Mouse (Mus musculus) right cerebral cortex, postnatal 25 days (tissue): ENCODE results near the gene Pcbd1.

ENCODE experiments used
- DNase-seq: peaks from one replicate; pipeline ENCODE4 v3.0.0; 2022

The Pcbd1 gene

GRCm38 (mm10) chr10:61089170-61090142 lies at the start of gene Pcbd1:
Gene Pcbd1, plus strand, starts transcription at chr10:61089331.
- no peak for DNase-seq

- no peak for DNase-seq
Measured at GRCm38 (mm10) chr10:61039657-61040056, 49.5 kb upstream of the Pcbd1 start.

- no peak for DNase-seq
Measured at GRCm38 (mm10) chr10:61045081-61045480, 44.0 kb upstream of the Pcbd1 start.

- DNase-seq, result peak; percentile 58
Measured at GRCm38 (mm10) chr10:61051993-61052613, 37.0 kb upstream of the Pcbd1 start.

GRCm38 (mm10) chr10:61056661-61057060 lies 32.5 kb upstream of the Pcbd1 start:
- DNase-seq, result no peak

- DNase-seq, result no peak
Measured at GRCm38 (mm10) chr10:61059101-61059500, 30.0 kb upstream of the Pcbd1 start.

DNA sequence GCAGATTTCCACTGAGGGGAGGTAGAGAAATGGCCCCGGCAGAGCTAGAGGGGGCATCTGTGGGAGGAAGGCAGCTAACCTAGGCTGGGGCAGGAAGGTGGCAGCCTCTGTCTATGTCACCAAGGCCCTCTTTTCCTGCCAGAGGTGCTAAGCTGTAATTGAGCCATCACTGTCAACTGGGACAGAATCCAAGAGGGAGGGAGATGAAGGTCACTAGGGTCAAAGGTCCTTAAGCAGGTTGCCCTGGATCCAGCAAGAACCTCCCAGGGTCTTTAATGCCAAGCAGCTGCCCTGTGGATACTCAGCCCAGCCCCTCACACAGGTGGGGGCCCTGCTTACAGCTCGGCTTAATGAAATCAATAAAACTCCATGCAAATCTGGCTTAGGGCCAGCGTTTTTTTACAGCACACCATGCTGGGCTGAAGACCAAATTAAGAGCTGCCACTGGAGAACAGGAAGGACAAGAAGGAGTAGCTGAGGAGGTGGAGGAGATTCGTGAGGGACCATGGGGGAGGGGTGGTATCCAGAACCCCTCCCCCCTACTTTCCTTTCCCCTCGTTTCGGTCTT lies 29.5 kb upstream of the Pcbd1 start:
- no peak for DNase-seq

- no peak for DNase-seq
Measured at GRCm38 (mm10) chr10:61063271-61063864, 25.8 kb upstream of the Pcbd1 start.

GRCm38 (mm10) chr10:61064635-61065034 lies 24.5 kb upstream of the Pcbd1 start:
- no peak for DNase-seq

DNA sequence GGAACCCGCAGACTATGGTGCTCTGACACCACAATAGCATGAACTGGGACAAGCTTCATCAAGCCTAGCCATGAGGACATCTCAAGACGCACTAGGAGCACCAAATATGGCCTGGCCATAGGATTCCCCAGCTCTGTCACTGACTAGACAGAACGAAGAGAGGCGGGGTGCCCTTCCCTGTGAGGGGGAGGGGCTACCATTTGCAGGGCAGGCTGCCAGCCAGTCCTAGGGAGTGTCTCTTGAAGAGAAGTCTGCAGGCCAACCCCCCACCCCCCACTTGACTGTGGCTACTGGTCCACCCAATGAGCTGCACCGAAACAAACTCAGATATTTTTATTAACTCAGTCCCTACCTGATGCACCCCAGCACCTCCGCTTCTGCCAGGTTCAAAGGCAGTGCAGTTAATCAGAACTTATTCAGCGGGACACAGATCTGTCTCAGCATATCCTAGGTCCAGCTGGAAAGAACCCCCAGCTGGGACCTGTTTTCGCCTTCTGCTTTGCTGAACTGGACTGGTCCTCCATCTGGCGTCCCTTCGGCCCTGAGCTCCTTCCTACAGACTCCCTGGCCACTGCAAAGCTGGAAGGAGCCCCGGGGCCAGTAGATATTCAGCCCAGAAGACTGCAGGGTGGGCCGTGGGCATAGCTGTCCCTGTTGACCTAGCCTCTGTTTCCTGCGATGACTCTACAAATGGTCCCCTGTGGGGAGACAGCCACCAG lies 23.7 kb upstream of the Pcbd1 start:
- no peak for DNase-seq

GRCm38 (mm10) chr10:61068436-61069192 lies 20.5 kb upstream of the Pcbd1 start:
- peak; percentile 34 for DNase-seq

DNA sequence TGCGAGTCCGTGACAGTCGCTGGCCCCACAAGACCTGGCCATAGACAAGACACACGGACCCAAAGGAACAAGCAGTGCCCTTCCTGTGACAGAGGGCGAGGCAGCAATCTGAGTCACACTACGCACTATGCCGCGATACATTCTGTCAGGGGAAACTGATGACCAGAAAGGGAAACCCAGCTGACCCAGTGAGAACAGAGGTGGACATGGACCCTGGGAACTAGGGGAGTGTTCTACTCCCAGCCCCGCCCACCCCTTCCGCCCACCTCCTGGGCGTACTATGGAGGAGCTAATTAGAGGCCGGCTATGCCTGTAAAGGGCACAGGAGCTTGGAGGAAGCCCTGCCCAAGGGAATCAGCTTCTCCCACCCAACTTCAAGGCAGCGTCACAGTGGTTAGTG lies 19.9 kb upstream of the Pcbd1 start:
- no peak for DNase-seq

DNA sequence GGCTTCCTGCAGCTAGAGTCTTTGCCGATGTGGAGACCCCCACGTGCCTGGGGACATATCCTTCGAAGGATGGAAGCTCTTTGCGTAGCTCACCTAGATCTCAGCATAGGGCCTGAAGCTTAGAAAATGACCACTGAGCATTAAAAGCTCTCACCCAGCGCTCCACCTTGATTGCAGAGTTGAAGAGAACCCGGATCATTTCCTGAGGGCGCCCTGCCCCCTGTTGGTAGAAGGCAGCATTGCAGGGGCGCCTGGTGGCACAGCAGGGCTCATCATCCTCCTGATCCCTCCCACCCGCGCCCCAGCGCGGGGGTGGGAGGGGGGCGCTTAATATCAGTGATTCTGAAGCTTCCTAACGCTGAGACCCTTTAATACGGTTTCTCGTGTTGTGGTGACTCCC lies 16.8 kb upstream of the Pcbd1 start:
- no peak for DNase-seq

DNA sequence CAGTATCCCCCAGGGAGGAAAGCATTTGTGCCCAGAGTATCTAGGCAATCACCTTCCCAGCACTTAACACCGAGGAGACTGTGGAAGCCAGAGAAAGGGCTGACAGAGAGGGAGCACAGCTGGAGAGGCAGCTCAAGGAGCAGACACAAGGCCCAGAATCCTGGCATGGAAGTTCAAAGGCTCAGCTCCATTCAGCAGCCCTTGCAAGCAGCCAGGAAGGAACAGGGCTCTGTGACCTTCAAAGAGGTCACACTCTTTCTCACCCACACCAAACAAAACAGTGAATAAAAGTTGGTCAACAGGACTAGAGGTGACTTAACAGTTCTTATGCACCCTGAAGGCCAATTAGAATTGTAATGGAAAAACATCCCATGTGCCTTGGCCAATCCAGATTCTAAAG lies 14.5 kb upstream of the Pcbd1 start:
- DNase-seq, result no peak

GRCm38 (mm10) chr10:61075607-61076006 lies 13.5 kb upstream of the Pcbd1 start:
- DNase-seq, result no peak

GRCm38 (mm10) chr10:61080227-61080930 lies 8.8 kb upstream of the Pcbd1 start:
- peak; percentile 29 for DNase-seq

GRCm38 (mm10) chr10:61080931-61081255 lies 8.2 kb upstream of the Pcbd1 start:
- no peak for DNase-seq

DNA sequence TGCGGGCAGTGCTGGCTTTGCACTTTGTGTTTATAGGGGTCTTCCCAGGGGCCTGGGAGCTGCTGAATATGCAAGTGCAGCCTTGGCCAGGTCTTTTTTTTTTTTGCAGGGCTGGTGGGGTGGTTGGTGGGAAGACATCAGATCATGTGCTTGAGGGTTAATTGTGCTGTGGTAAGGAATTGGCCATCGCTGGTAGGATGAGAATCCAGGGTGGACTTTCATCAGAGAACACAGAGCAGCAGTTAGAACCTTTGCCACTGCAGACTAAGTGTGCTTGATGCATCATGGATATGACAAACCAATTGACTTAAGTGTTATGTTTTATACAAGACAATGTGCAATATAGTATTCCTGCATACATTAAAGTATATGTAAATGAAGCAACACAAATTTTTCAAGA lies 3.8 kb upstream of the Pcbd1 start:
- no peak for DNase-seq

- no peak for DNase-seq
Measured at GRCm38 (mm10) chr10:61086502-61086901, 2.6 kb upstream of the Pcbd1 start.

- DNase-seq, result no peak
Measured at GRCm38 (mm10) chr10:61088468-61088867, 663 bp upstream of the Pcbd1 start.

- no peak for DNase-seq
Measured at GRCm38 (mm10) chr10:61091866-61092265, 2.7 kb downstream of the Pcbd1 start.
